Mouse (Mus musculus) thymus, postnatal 14 days (tissue): ENCODE measurements around the gene Sdc4.

ENCODE experiments used
- DNase-seq: peaks from one replicate; pipeline ENCODE4 v3.0.0; 2021

Sdc4 gene

DNA sequence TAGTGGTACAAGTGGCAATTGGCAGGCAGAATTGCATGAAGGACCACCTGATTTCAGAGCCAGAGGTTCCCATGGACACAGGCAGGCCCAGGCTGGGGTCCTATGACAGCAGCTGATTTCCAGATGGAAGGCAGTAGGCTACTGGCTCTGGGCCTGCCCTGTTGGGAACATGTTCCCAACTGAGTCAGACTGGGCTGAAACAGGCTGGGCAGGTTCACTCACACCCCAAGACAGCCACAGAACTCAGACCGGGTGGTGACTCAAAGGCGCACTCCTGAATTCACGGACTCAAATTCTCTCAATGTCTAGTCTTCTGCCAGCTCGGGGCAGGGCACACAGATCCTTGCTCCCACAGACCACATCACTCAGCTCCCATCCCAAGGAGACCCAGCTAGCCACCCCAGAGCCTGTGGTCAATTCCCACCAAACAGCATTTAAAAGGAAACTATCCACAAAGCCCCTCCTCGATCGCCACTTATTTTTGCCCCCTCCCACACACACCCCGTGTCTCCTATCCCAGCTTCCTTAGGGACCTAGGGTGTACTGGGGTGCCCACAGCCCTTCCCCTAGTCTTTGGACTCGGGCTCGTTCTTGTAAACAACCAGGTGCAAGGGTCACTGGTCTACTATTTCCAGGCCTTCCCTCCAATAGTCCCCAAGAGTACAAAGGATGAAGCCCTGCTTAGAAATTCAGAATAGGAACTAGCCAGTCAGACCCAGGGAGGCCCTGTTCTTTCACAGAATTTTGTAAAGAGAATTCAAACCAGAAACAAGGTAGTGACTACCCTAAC, 11.8 kb downstream of the Sdc4 start:
- no peak for DNase-seq

DNA sequence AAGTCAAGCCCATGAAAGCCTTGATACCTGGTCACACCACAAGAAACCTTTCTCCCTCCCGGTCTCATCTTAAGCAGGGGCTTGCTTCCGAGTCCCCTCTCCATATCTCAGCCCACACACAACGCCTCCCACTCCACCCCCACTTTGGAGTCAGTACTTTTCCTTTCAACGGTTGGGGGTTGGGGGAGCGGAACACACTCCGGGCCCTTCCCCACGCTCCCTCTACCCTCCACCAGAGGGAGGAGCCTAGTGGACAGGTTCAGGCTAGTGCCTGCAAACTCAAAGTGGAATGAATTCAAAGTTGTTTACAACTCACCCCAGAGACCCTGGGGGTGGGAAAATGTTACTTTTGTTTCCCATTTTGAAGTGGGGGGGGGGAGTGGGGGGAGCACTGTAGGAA, 13.0 kb downstream of the Sdc4 start:
- DNase-seq: peak; percentile 26

DNA sequence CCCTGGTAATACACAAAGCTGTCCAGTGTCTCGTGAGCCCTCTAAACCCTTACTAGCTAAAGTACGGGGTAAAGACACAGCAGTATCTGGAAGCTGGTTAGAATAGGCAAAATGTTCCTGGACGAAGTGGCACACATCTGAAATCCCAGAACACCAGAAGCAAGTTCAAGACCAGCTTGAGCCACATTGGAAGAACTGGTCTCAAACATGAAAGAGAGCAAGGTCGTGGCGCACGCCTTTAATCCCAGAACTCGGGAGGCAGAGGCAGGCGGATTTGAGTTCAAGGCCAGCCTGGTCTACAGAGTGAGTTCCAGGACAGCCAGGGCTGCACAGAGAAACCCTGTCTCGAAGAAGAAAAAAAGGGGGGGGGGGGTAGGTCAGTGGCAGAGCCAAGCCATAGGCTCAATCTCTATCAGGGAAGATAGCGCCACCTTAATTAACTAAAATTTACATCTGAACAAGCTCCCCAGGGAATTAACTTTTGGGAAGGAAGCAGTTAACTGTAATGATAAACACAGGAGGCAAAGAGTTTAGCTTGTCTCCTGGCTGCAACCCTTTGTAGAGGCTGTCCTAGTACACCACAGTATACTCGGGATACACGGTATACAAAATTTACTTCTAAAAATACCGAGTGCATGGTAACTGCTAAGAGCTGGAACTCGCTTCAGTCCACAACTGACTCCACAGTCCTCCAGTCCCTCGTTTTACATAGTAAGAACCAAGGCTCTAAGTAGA, 13.6 kb downstream of the Sdc4 start:
- DNase-seq: no peak

DNA sequence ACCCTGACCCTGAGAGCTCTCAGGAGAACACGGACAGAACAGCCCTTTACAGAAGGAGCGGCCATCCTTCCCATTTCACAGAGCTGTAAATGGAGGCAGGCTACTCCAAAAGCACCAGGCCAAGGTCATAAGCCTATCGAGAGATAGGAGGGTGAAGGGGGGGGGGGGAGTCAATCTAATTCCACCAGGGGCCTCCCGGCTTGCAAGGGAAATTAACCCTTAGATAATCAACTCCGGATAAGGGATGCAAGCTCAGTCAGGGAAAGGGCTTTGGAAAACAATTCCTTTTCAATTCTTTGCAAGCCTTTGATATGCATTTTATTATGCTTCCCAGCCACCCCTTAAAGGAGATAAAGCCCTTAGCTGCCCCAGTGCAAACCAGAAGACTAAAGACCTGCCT, 15.2 kb downstream of the Sdc4 start:
- DNase-seq: no peak

DNA sequence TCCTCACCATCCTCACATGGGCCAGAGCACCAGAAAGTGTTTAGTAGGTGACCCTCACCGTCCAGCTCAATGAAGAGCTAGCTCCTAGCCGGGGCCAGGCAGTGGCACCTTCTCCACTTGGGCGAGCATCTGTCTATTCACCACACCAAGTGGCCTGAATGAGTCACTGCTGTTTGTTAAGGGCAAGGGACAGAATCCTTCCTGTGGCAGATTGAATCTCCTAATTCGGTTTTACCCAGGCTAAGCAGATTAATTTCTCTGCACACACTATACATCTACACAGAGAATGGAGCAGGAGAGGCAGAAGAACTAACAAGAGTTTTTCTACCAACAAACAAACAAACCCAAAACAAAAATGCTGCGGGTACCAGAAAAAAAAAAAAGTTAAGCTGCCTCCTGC, 16.7 kb downstream of the Sdc4 start:
- no peak for DNase-seq

DNA sequence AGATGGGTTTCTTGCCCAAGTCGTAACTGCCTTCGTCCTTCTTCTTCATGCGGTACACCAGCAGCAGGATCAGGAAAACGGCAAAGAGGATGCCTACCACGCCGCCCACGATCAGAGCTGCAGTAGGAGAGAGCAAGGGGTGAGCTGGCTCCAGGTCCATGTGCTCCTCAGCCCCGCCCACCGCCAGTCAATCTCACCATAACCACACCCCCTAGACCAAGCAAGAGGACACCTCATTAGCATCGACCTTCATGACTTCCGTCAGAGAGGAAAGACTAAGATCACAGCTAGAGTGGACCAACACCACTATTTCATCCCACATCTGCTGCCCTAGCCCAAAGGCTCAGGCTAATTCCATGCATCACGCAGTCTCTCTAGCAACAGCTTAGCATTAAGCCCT, 17.6 kb downstream of the Sdc4 start:
- DNase-seq: no peak

DNA sequence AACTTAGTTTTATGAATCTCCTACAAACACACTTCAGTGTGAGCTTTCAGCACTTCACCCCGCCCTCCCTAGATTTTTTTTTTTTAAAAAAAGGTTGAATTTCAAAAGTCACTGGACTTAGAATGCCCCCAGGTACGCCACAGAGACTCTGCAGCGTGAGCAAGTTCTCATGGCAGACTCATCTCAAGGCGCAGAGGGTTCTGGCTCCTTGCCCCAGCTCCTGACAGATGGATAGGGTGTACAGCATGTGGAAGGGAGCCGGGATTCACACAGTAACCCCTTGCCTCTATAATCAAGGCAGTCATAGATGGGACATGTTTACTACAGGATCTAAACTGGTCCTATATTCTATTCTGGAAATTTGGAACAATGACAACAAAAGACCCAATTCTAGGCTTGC, 18.3 kb downstream of the Sdc4 start:
- DNase-seq: no peak

DNA sequence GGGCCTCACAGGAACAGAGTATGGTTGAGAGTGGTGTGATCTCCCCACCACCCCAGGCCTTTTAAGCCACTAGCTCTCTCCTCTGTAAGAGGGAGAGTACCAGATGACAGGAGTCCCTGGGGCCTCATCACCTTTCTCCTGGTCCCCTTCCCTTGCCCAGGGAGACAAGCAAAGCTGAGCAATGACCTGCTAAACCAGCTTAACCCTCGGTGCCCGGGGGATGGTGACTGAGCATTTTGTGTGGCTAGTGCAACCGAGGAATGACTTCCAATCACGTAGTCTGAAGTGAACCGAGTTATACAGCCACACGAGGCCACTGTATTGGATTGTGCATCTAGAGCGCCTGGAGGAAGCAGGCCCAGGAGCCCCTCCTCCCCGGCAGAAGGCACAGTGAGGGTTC, 19.3 kb downstream of the Sdc4 start:
- no peak for DNase-seq

DNA sequence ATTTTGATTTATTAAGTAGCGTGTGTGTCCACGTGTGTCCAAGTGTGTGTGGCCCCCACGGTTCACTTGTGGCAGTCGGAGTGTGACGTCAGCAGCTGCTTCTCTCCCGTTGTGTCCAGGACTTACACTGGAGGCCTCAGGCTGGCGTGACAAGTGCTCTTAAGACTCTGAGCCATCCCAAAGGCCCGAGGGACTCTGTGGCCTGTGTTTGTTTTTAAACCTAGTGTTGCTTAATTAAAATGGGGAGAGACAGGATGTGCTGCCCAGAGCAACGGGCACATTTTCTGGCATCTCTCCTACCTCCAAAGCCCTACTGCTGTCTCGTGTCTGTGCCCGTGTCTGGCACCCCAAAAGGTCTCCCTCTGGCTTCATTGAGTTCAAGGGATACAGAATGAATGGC, 20.2 kb downstream of the Sdc4 start:
- DNase-seq: no peak

DNA sequence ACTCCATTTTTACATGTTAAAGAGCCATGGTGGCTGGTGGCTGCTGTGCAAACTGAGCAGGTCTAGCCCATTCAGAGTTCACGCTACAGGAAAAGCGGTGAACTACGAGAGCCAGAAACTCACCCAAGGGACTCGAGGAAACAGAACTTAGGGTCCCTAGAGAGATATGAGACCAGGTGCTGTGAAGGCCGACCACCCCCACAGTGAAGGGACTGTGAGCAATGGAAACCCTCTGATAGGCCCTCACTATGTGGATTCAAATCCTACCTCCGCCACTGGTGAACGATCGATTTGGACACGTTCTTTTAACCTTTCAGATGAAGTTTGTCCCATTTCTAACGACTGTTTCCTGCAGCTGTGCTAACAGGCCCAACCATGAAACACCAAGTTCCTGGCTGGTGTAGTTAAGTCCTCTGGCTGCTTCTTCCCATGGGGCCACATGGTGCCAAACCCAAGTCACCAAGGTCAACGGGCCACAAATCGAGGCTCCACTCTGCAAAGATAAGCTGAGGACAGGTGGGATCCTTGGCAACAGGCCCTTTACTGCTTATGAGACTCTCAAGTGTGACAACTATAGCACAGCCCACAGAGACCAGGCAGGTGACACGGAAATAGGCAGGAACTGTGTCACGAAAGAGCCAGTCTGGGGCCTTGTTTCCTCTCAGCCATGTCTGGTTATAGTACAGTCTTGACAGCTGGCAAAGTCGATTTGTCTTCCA, 20.9 kb downstream of the Sdc4 start:
- peak; percentile 32 for DNase-seq

DNA sequence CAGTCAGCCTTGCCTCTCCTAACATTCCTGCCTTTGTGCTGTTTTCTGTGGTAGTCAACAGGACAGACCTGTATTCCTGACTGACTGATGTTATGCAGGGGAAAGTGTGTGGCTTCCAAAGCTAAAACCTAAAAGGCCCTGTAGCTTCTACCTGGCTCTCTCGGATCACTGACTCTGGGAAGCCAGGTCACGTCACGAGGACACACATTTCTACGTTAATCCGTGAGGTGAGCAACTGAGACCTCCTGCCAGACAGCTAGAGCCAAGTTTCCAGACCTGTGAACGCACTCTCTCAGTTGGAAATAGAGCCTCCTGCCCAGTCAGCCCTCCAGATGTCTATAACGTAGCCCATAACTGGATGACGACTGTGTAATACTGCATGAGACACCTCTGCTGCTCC, 21.7 kb downstream of the Sdc4 start:
- no peak for DNase-seq

DNA sequence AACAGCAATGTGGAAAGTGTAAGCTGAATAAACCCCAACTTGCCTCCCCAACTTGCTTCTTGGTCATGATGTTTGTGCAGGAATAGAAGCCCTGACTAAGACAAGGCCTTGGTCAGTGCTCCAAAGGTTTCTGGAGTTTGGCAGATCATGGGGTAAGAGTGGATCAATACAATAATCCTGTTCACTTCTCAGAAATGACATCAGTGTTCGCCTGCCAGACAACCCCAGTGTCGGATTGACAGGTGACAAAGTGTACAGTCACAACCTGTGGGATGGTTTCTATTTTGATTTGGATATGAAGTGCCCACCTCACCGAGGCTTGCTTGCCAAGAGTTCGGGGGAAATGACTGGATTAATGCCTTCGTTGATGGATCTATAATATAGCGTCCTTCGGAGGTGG, 22.4 kb downstream of the Sdc4 start:
- no peak for DNase-seq

DNA sequence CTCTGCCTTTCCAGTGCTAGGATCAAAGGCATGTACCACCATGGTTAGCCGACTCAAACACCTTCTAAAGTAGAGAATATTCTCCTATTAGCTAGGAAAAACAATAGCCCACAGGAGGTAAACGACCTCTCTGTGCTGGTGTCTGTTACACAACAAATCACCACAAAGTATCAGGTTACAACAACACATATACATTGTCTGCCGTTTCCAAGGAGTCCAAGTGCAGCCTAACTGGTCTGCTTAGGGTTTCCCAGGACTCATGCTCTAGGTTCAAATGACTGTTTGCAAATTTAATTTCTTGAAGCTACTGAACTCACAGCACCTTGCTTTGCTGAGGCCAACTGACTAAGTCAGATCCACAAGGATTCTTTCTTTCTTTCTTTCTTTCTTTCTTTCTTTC, 24.2 kb downstream of the Sdc4 start:
- no peak for DNase-seq

DNA sequence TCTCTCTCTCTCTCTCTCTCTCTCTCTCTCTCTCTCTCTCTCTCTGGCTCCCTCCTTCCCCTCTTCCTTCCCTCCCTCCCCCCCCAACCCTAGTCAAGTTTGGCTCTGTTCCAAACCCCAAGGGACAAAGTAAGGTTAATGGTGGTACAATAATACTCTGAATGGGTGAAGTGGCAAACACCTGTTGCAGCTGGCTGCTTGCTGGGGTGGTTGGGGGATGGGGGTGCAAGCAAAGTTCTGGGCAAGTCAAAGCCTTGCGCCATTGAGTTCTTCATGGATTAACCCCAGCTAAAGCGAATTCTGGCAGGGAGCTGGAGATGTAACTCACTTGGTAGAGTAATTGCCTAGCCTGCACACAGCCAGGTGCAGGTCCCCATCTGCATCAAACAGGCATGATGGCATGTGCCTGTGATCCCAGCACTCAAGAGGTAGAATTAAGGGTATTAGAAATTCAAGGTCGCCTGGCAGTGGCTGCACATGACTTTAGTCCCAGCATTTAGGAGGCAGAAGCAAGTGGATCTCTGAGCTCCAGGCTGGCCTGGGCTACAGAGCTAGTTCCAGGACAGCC, 25.3 kb downstream of the Sdc4 start:
- peak; percentile 31 for DNase-seq

DNA sequence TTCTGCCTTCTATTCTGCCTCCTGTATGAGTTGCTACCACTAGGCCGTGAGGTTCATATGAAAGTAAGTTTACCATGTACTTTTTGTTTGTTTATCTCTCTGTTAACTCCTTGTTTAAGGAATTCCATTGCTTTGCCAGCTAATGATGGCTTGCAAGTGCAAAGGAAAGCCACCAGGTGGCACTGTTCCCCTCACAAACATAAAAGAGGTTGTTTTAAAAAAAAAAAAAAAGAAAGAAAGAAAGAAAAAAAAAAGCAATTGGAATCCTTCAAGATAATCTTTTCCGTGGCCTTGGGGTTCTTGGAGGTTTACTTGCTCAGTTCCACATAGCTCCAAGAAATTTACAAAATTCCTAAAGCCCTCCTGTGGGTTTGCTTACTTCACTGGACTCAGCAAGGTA, 26.5 kb downstream of the Sdc4 start:
- DNase-seq: peak; percentile 26

DNA sequence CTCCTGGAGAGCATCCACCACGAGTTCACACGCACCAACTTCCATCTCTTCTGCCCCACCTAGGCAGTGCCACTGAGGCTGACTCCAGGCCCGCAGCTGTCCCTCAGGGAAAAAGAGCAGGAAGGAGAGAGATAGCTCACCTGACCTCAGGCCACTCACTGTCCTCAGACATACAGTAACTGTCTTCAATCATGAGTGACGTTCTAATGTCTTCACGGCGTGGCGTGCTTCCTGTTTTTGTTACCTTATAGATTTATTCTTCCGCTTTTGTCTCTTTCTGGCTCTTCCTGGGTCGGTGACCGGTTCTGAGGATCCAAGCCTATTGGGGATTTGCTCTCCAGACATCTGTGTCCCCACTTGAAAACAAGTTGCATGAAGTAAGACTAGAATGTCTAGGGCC, 29.1 kb downstream of the Sdc4 start:
- no peak for DNase-seq

DNA sequence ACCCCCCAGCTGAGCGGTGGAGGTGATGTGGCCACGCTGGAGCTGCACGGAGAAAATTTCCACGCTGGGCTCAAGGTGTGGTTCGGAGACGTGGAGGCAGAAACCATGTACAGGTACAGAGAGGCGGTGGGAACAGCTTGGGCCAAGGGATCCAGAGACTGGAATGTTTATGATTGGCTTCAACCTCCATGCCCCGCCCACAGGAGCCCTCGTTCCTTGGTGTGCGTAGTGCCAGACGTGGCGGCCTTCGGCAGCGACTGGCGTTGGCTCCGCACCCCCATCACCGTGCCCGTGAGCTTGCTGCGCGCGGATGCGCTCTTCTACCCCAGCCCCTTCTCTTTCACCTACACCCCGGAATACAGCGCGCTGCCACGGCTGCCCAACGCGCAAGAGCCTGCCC, 29.5 kb downstream of the Sdc4 start:
- no peak for DNase-seq

DNA sequence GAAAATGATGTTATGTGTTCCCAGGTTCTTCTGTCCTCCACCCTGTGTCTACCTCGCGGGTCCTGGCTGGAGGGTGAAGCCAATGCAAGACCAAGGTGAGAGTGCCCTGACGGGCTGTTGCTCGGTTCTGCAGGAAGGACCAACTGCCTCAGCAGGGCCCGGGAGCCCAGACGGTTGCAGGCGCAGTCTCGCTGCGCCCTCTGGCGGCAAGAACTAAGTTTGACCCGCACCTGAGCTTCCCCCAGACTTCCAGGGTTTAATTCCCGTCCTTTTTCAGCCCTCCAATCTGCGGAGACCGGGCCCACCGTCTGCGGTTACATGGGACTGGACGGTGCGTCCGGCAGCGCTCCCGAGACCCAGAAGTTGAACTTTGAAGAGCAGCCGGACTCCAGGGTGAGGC, 36.0 kb downstream of the Sdc4 start:
- peak; percentile 55 for DNase-seq

DNA sequence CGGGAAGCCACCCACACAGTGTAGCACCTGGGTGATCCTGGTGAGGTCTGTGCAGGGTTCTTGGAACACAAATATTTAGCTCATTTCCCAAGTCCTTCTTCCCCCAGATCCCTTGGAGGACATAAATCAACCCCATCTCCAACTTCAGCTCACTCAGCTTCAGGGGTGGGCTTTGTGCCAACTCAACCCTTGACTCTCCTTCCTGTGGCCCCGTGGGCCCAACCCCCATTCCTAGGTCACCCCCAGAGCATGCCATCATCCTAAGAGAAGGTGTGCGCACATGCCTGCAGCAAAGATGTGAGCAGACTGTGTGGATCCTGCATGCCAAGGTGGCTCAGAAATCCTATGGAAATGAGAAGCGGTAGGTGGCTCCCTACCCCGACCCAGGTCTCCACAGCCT, 38.2 kb downstream of the Sdc4 start:
- no peak for DNase-seq

DNA sequence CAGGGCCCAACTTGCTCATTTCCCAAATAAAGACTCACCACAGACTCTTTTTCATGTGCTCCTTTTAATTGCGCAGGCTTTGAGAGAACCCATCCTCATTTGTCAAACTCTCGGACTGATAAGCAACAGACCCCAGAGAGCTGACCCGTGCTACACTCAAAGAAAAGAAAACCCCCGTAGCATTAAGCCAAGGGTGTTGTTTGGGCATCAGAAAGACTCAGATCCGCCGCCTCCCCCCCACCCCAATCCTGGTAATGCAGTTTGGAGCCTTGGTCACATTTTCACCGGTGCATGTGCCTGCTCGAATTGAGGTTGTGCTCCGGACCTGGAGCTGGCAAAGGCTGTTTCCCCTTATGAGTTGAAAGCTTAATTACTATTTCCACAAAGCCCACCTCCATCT, 38.6 kb downstream of the Sdc4 start, which contains the start of gene Matn4:
TSS of gene Matn4 (minus strand) at position 101 of the 400 bp plus-strand sequence.
- DNase-seq: no peak

DNA sequence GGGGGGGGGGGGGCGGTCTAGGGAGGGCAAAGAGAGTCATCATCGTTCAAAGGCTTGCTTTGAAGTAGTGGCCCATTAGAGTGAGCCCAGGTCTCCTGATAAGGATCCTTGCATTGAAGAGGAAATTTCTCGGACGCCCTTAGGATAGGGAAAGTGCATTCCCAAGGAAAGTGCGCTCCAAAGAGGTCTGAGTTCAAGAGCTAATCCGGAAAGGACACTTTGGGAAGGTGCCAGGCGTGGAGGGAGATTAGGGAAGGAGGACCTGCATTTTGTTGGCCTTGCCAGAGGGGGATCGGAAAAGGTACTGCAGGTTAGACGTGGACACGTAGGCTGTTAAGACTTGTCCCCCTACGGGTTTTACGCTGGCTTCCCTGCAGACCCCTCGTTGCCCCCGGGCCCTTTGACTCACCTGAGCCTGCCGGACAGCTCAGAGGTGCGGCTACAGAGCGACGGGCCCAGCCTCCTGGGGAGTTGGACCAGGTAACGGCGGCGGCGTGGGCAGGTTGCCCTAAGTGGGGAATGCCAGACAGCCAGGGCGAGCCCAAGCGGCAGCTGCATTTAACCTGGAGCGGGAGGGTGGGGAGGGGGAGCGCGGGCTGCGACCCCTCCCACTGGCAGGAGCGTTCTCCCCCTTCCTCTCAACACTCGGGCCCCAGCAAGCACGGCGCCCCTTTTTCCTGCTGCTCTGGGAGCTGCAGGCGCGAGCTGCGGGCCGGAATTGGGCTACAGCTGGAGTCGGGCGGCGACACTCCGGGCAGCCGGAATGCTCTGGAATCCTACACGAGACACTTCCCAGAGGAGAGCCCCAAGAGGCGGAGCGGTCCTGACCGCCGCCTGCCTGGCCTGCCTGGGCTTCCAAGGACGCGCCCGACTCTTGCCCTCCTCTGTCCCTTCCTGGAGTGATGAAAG, 39.4 kb downstream of the Sdc4 start:
- DNase-seq: no peak

DNA sequence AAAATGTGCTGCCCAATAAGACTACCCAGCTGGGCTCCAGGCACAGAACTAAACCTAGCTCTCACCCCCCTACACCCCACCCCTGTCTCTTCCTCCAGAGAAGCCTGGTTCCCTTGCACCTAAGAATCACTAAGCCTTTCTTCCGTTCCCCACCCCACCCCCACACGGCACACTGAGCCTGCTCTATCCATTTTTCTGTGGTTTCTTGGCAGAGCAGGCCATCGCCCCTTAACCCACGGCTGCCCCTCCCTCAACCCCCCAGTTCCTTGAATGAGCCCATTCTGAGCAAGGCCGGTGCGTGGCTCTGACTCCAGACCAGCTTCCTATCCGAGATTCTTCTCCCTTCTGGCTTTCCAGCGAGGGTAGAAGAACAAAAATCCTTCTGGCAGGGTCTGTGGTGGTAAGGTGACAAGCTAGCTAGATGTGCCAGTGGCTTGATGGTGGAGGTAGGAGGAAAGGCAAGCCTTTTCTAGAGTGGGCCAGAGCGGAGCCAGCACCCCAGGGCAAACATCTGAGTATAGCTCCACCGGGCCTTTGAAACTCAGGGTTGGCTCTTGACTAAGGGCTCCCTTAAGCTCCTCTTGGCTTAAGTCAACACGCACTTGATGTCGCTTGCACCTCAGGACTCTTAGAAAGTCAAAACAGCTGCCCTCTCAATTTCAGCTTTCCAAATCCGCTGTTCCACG, 40.1 kb downstream of the Sdc4 start:
- DNase-seq: no peak
